Mouse (Mus musculus): ENCODE data around the gene Gm20388. TPM values are rescaled to one million over a fixed set of nuclear protein-coding genes. Genes with fewer than 3 reads are reported as not detected.
"Not testable (repeated sequence)": the region's sequence is repeated elsewhere in the genome, so short reads cannot be mapped to it uniquely, and the experiment has no call there.

Gene Gm20388
- total RNA-seq, 4 experiments from 2014 or later: 0.17 to 15.1 (median 6.6) TPM

GRCm38 (mm10) chr8:123138741-123139140 lies 3228.1 kb downstream of the Gm20388 start:
- DNase-seq (ENCODE audit: low spot score in 2 of 2): no peak

GRCm38 (mm10) chr8:123141741-123142462 lies 3231.3 kb downstream of the Gm20388 start:
- DNase-seq (ENCODE audit: low spot score in 2 of 2): peak; percentile 74

- no peak for DNase-seq (ENCODE audit: low spot score in 2 of 2)
These were observed 3234.6 kb downstream of the Gm20388 start for GRCm38 (mm10) chr8:123145279-123145678.

- peak; percentile 48 to 68 for DNase-seq (ENCODE audit: low spot score in 2 of 2)
These were observed 3235.7 kb downstream of the Gm20388 start for GRCm38 (mm10) chr8:123146390-123146789.

- DNase-seq (ENCODE audit: low spot score in 2 of 2): peak in 1 of 2 experiments; percentile 63
These were observed 3240.1 kb downstream of the Gm20388 start for GRCm38 (mm10) chr8:123150737-123151171.

GRCm38 (mm10) chr8:123155177-123155576 lies 3244.5 kb downstream of the Gm20388 start:
- no peak for DNase-seq (ENCODE audit: low spot score in 2 of 2)

- no peak for DNase-seq (ENCODE audit: low spot score in 2 of 2)
These were observed 3245.6 kb downstream of the Gm20388 start for GRCm38 (mm10) chr8:123156070-123156773.

- DNase-seq (ENCODE audit: low spot score in 2 of 2): no peak
These were observed 3247.3 kb downstream of the Gm20388 start, which contains the start of gene Sult5a1 for GRCm38 (mm10) chr8:123157888-123158465. TSS of gene Sult5a1 (minus strand) at chr8:123158315.

GRCm38 (mm10) chr8:123181391-123181790 lies 3270.8 kb downstream of the Gm20388 start:
- DNase-seq (ENCODE audit: low spot score in 2 of 2): no peak

GRCm38 (mm10) chr8:123185566-123186409 lies 3275.1 kb downstream of the Gm20388 start, which contains the start of gene Dpep1:
TSS of gene Dpep1 (plus strand) at chr8:123186242.
- DNase-seq (ENCODE audit: low spot score in 2 of 2): no peak

GRCm38 (mm10) chr8:123188006-123188405 lies 3277.4 kb downstream of the Gm20388 start:
- no peak for DNase-seq (ENCODE audit: low spot score in 2 of 2)

- DNase-seq (ENCODE audit: low spot score in 2 of 2): no peak
These were observed 3278.2 kb downstream of the Gm20388 start for GRCm38 (mm10) chr8:123188841-123189240.

GRCm38 (mm10) chr8:123190678-123191077 lies 3280.0 kb downstream of the Gm20388 start:
- peak; percentile 67 to 78 for DNase-seq (ENCODE audit: low spot score in 2 of 2)

- DNase-seq (ENCODE audit: low spot score in 2 of 2): no peak
These were observed 3281.3 kb downstream of the Gm20388 start for GRCm38 (mm10) chr8:123191908-123192307.

GRCm38 (mm10) chr8:123193771-123194170 lies 3283.1 kb downstream of the Gm20388 start:
- no peak for DNase-seq (ENCODE audit: low spot score in 2 of 2)

- not testable (repeated sequence) for DNase-seq (ENCODE audit: low spot score in 2 of 2)
These were observed 3286.4 kb downstream of the Gm20388 start for GRCm38 (mm10) chr8:123197016-123197415.

GRCm38 (mm10) chr8:123199864-123200263 lies 3289.2 kb downstream of the Gm20388 start:
- no peak for DNase-seq (ENCODE audit: low spot score in 2 of 2)

GRCm38 (mm10) chr8:123202288-123202687 lies 3291.6 kb downstream of the Gm20388 start:
- DNase-seq (ENCODE audit: low spot score in 2 of 2): peak in 1 of 2 experiments; percentile 78

- DNase-seq (ENCODE audit: low spot score in 2 of 2): no peak
These were observed 3292.9 kb downstream of the Gm20388 start for GRCm38 (mm10) chr8:123203571-123203970.

GRCm38 (mm10) chr8:123211876-123212275 lies 3301.2 kb downstream of the Gm20388 start:
- no peak for DNase-seq (ENCODE audit: low spot score in 2 of 2)
